Mouse (Mus musculus): ENCODE measurements at regions not wholly inside any gene's neighbourhood (a gene's known extent, or its start where the extent isn't known, plus 50 kb on each side); places are given as distances from the start of the nearest gene placed in this dataset.

DNA sequence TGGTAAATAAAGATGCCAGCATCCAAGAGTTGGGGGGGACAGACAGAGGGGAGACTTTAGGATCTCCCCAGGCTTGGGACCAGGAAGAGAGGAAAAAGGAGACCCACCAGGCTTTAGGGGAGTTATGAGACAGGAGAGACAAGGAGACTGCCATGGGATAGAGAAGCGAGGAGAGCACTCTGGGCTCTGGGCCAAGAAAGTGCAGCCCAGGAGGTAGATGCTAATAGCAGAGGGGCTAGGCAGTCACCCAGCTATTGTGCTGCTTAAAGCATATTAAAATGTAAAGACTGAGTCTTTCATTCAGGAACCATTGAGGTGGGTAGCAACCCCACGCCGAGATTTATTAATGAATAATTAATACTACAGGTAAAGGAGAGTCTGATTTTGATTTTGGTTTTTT lies 208.8 kb downstream of the Gm19935 start:
- no peak for TF ChIP-seq CTCF (IDR thresholded peaks at IDR 0.05; ENCODE audit: low read depth)
- TF ChIP-seq EP300 (IDR thresholded peaks at IDR 0.05; ENCODE audit: low read depth) = no peak

All from liver, embryonic 14.5 days (tissue).